Mouse (Mus musculus): Measurements from ENCODE around the gene Slfn5. TPM values are rescaled to one million over a fixed set of nuclear protein-coding genes. Genes with fewer than 3 reads are reported as not detected.
"Not testable (repeated sequence)": the region's sequence is repeated elsewhere in the genome, so short reads cannot be mapped to it uniquely, and the experiment has no call there.

Gene Slfn5
- total RNA-seq, 1 experiment from 2014 or later: 124 TPM

GRCm38 (mm10) chr11:82931671-82932450, 19.3 kb upstream of the Slfn5 start:
- not testable (repeated sequence) for ATAC-seq (ENCODE audit: extremely low read depth, insufficient number of reproducible peaks, low FRiP score, poor library complexity, severe bottlenecking)

- no peak for ATAC-seq (ENCODE audit: extremely low read depth, insufficient number of reproducible peaks, low FRiP score, poor library complexity, severe bottlenecking)
Measured at GRCm38 (mm10) chr11:82933186-82933585, 18.0 kb upstream of the Slfn5 start.

- ATAC-seq (ENCODE audit: extremely low read depth, insufficient number of reproducible peaks, low FRiP score, poor library complexity, severe bottlenecking): no peak
Measured at GRCm38 (mm10) chr11:82943336-82943735, 7.8 kb upstream of the Slfn5 start.

- no peak for ATAC-seq (ENCODE audit: extremely low read depth, insufficient number of reproducible peaks, low FRiP score, poor library complexity, severe bottlenecking)
Measured at GRCm38 (mm10) chr11:82945636-82946035, 5.5 kb upstream of the Slfn5 start.

- ATAC-seq (ENCODE audit: extremely low read depth, insufficient number of reproducible peaks, low FRiP score, poor library complexity, severe bottlenecking): peak; percentile 40
Measured at GRCm38 (mm10) chr11:82947457-82947856, 3.7 kb upstream of the Slfn5 start.

GRCm38 (mm10) chr11:82949036-82949435, 2.1 kb upstream of the Slfn5 start:
- no peak for ATAC-seq (ENCODE audit: extremely low read depth, insufficient number of reproducible peaks, low FRiP score, poor library complexity, severe bottlenecking)

- peak; percentile 24; the same call in 1 of the 2 replicates for ATAC-seq (ENCODE audit: extremely low read depth, insufficient number of reproducible peaks, low FRiP score, poor library complexity, severe bottlenecking)
Measured at GRCm38 (mm10) chr11:82951865-82952611, 889 bp downstream of the Slfn5 start.

- peak; percentile 89 for ATAC-seq (ENCODE audit: extremely low read depth, insufficient number of reproducible peaks, low FRiP score, poor library complexity, severe bottlenecking)
Measured at GRCm38 (mm10) chr11:82952612-82953542, 1.7 kb downstream of the Slfn5 start.

- no peak for ATAC-seq (ENCODE audit: extremely low read depth, insufficient number of reproducible peaks, low FRiP score, poor library complexity, severe bottlenecking)
Measured at GRCm38 (mm10) chr11:82954631-82955030, 3.5 kb downstream of the Slfn5 start.

GRCm38 (mm10) chr11:82956925-82957324, 5.8 kb downstream of the Slfn5 start:
- no peak for ATAC-seq (ENCODE audit: extremely low read depth, insufficient number of reproducible peaks, low FRiP score, poor library complexity, severe bottlenecking)

GRCm38 (mm10) chr11:82959613-82960012, 8.5 kb downstream of the Slfn5 start:
- ATAC-seq (ENCODE audit: extremely low read depth, insufficient number of reproducible peaks, low FRiP score, poor library complexity, severe bottlenecking): peak; percentile 66; the same call in 1 of the 2 replicates

- ATAC-seq (ENCODE audit: extremely low read depth, insufficient number of reproducible peaks, low FRiP score, poor library complexity, severe bottlenecking): no peak
Measured at GRCm38 (mm10) chr11:82961743-82962142, 10.6 kb downstream of the Slfn5 start.

- no peak for ATAC-seq (ENCODE audit: extremely low read depth, insufficient number of reproducible peaks, low FRiP score, poor library complexity, severe bottlenecking)
Measured at GRCm38 (mm10) chr11:82962215-82962614, 11.1 kb downstream of the Slfn5 start.

GRCm38 (mm10) chr11:82970712-82971589, 19.8 kb downstream of the Slfn5 start:
- ATAC-seq (ENCODE audit: extremely low read depth, insufficient number of reproducible peaks, low FRiP score, poor library complexity, severe bottlenecking): 0 out of 2 replicates have a peak, but pooled peaks have one; percentile 30

GRCm38 (mm10) chr11:82971590-82971974, 20.4 kb downstream of the Slfn5 start:
- no peak for ATAC-seq (ENCODE audit: extremely low read depth, insufficient number of reproducible peaks, low FRiP score, poor library complexity, severe bottlenecking)

GRCm38 (mm10) chr11:82973916-82974315, 22.8 kb downstream of the Slfn5 start:
- ATAC-seq (ENCODE audit: extremely low read depth, insufficient number of reproducible peaks, low FRiP score, poor library complexity, severe bottlenecking): no peak

- ATAC-seq (ENCODE audit: extremely low read depth, insufficient number of reproducible peaks, low FRiP score, poor library complexity, severe bottlenecking): not testable (repeated sequence)
Measured at GRCm38 (mm10) chr11:82982409-82982808, 31.3 kb downstream of the Slfn5 start.

GRCm38 (mm10) chr11:82983193-82983592, 32.0 kb downstream of the Slfn5 start:
- no peak for ATAC-seq (ENCODE audit: extremely low read depth, insufficient number of reproducible peaks, low FRiP score, poor library complexity, severe bottlenecking)

Data from neutrophil, adult 5-6 weeks (primary cell).